Mouse (Mus musculus) midbrain, postnatal 0 days (tissue): ENCODE measurements around the gene Kif5a. TPM values are rescaled to one million over a fixed set of nuclear protein-coding genes. Genes with fewer than 3 reads are reported as not detected.

Source experiments
- ATAC-seq: fragments of 200-750 bp; cut with Nextera tagmentation; 2 replicates; pipeline ENCODE4 v1.8.0; 2017; ENCODE audit warnings: moderate number of reproducible peaks, mild to moderate bottlenecking, moderate TSS enrichment, moderate library complexity; ENCODE audit not compliant: low FRiP score
- DNase-seq: peaks from one replicate; pipeline ENCODE4 v3.0.0-alpha.2; 2015; ENCODE audit warnings: low spot score
- H3K27ac ChIP-seq: fragments of 300-500 bp; sonication (generic); 2 replicates; pipeline ENCODE4 v1.5.1; 2014; ENCODE audit warnings: low read depth, mild to moderate bottlenecking, low read length, mixed read lengths
- H3K27me3 ChIP-seq: fragments of 300-500 bp; sonication (generic); 2 replicates; pipeline ENCODE4 v1.6.1; 2014; ENCODE audit warnings: low read length, control low read depth, mixed read lengths; ENCODE audit not compliant: insufficient read depth
- H3K36me3 ChIP-seq: fragments of 300-500 bp; sonication (generic); 2 replicates; pipeline ENCODE4 v1.6.1; 2014; ENCODE audit warnings: low read length, control low read depth, mixed read lengths; ENCODE audit not compliant: insufficient read depth
- H3K4me1 ChIP-seq: fragments of 300-500 bp; sonication (generic); 2 replicates; pipeline ENCODE4 v1.6.1; 2014; ENCODE audit warnings: mild to moderate bottlenecking, control low read depth, antibody characterized with exemption, low read length, mixed read lengths; ENCODE audit not compliant: insufficient read depth
- H3K4me2 ChIP-seq: fragments of 300-500 bp; sonication (generic); 2 replicates; pipeline ENCODE4 v1.6.1; 2014; ENCODE audit warnings: low read depth, mild to moderate bottlenecking, low read length, mixed read lengths; ENCODE audit not compliant: poor library complexity, severe bottlenecking
- H3K4me3 ChIP-seq: fragments of 300-500 bp; sonication (generic); 2 replicates; pipeline ENCODE4 v1.5.1; 2014; ENCODE audit warnings: low read depth, mild to moderate bottlenecking, low read length, moderate library complexity
- H3K9ac ChIP-seq: fragments of 300-500 bp; sonication (generic); replicated peaks from 2 replicates; pipeline ENCODE4 v1.6.1; 2014; ENCODE audit warnings: mild to moderate bottlenecking, low read length, moderate library complexity, mixed read lengths; ENCODE audit not compliant: poor library complexity, severe bottlenecking
- H3K9me3 ChIP-seq: fragments of 300-500 bp; sonication (generic); 2 replicates; pipeline ENCODE4 v1.6.1; 2016; ENCODE audit warnings: low read length, control low read depth
- CTCF ChIP-seq: IDR thresholded peaks from 2 replicates; pipeline ENCODE4 v1.5.1; 2016; ENCODE audit warnings: antibody characterized with exemption, mild to moderate bottlenecking
- WGBS: fragments of 180-500 bp; shearing (Covaris S2); extraction: QIAGEN DNeasy Blood & Tissue Kit; methylation state at CpG from one replicate; pipeline ENCODE4 v1.1.7; 2014; 5-methylcytosine and 5-hydroxymethylcytosine counted together
- polyA plus RNA-seq: library from polyadenylated mRNA; unstranded; fragments of >200 nt; fragmentation: Nextera tagmentation; extraction: Ambion mirVana; gene quantifications from 2 replicates; pipeline ENCODE4 v1.2.1, GENCODE M21; 2015
- total RNA-seq: library from RNA; depleted of rRNA; stranded (reverse); fragments of >200 nt; gene quantifications from 2 replicates; pipeline ENCODE4 v1.2.3, GENCODE M21; 2014

Gene Kif5a
- total and polyA plus RNA-seq, 2 experiments from 2014 or later, result 102 to 249 TPM

GRCm38 (mm10) chr10:127217177-127217576 is 46.0 kb downstream of the Kif5a start:
- DNase-seq (no peak), ATAC-seq (no peak)
- Histone ChIP-seq H3K4me2 (no peak overlapping the region), H3K9me3 (no peaks in the 10 kb centered on the region), H3K36me3 (no peaks in the 10 kb centered on the region), H3K27me3 (no peaks in the 10 kb centered on the region), H3K4me1 (no peaks in the 10 kb centered on the region), H3K27ac (no peak overlapping the region), H3K9ac (no peak overlapping the region), H3K4me3 (no peak overlapping the region)
- no peak for TF ChIP-seq CTCF

- H3K9ac ChIP-seq, result no peak overlapping the region
- H3K4me1 ChIP-seq, result no peaks in the 10 kb centered on the region
- 95% methylated on average over 11 of the region's 11 CpGs for WGBS
- H3K27ac ChIP-seq, result no peak overlapping the region
- H3K27me3 ChIP-seq, result no peaks in the 10 kb centered on the region
- no peaks in the 10 kb centered on the region for H3K9me3 ChIP-seq
- TF ChIP-seq CTCF, result no peak
- H3K4me3 ChIP-seq, result no peak overlapping the region
- DNase-seq (no peak), ATAC-seq (no peak)
- H3K4me2 ChIP-seq, result no peak overlapping the region
- no peaks in the 10 kb centered on the region for H3K36me3 ChIP-seq
These were observed 46.7 kb downstream of the Kif5a start for GRCm38 (mm10) chr10:127216456-127216855.

GRCm38 (mm10) chr10:127214422-127214803 is 48.7 kb downstream of the Kif5a start:
- 53% methylated on average over 1 of the region's 1 CpGs for WGBS
- H3K36me3 ChIP-seq, result no peaks in the 10 kb centered on the region

GRCm38 (mm10) chr10:127213704-127214421 is 49.3 kb downstream of the Kif5a start:
- H3K9ac ChIP-seq, result no peak overlapping the region
- WGBS, result 89% methylated on average over 13 of the region's 13 CpGs
- peaks cover 1% of the 10 kb centered on the region; the same call in 1 of the 2 replicates for H3K36me3 ChIP-seq
- DNase-seq (no peak), ATAC-seq (no peak)
- no peaks in the 10 kb centered on the region for H3K27me3 ChIP-seq
- H3K4me2 ChIP-seq, result no peak overlapping the region
- peaks cover 9% of the 10 kb centered on the region for H3K4me1 ChIP-seq
- H3K4me3 ChIP-seq, result no peak overlapping the region
- no peak overlapping the region for H3K27ac ChIP-seq
- H3K9me3 ChIP-seq, result no peaks in the 10 kb centered on the region
- no peak for TF ChIP-seq CTCF

More at GRCm38 (mm10) chr10:127214422-127214803, 48.7 kb downstream of the Kif5a start:
- DNase-seq (no peak), ATAC-seq (no peak)
- Histone ChIP-seq H3K9ac (no peak overlapping the region), H3K27me3 (no peaks in the 10 kb centered on the region), H3K27ac (no peak overlapping the region), H3K9me3 (no peaks in the 10 kb centered on the region), H3K4me2 (no peak overlapping the region), H3K4me3 (no peak overlapping the region), H3K4me1 (peaks cover 9% of the 10 kb centered on the region)
- TF ChIP-seq CTCF, result no peak

GRCm38 (mm10) chr10:127213272-127213671 is 49.9 kb downstream of the Kif5a start:
- ATAC-seq (no peak), DNase-seq (no peak)
- H3K9ac ChIP-seq, result no peak overlapping the region
- no peaks in the 10 kb centered on the region for H3K27me3 ChIP-seq
- no peak for TF ChIP-seq CTCF
- H3K4me3 ChIP-seq, result no peak overlapping the region
- peaks cover 4% of the 10 kb centered on the region; the same call in 1 of the 2 replicates for H3K36me3 ChIP-seq
- H3K4me1 ChIP-seq, result peaks cover 9% of the 10 kb centered on the region
- no peak overlapping the region for H3K4me2 ChIP-seq
- no peaks in the 10 kb centered on the region for H3K9me3 ChIP-seq
- H3K27ac ChIP-seq, result no peak overlapping the region
- 95% methylated on average over 8 of the region's 8 CpGs for WGBS

- Histone ChIP-seq H3K36me3 (peaks cover 13% of the 10 kb centered on the region), H3K27me3 (no peaks in the 10 kb centered on the region), H3K9me3 (no peaks in the 10 kb centered on the region), H3K9ac (peak within 1 kb of the TSS; percentile 85), H3K4me3 (peak within 1 kb of the TSS; percentile 84), H3K4me2 (peak within 1 kb of the TSS; percentile 93), H3K4me1 (peaks cover 9% of the 10 kb centered on the region), H3K27ac (peak within 1 kb of the TSS; percentile 74)
- TF ChIP-seq CTCF, result no peak
- 1% methylated on average over 41 of the region's 47 CpGs for WGBS
- DNase-seq (peak; percentile 78), ATAC-seq (peak; percentile 94)
These were observed 51.7 kb downstream of the Kif5a start, which contains the start of gene Pip4k2c for GRCm38 (mm10) chr10:127211414-127211854. TSS of gene Pip4k2c (minus strand) at chr10:127211585.
